ENCODE assay signal across 9 mouse cellular contexts in genomic region chr4:137308377-137308776, GRCm38 (mm10). TPM values are rescaled to one million over a fixed set of nuclear protein-coding genes. Genes with fewer than 3 reads are reported as not detected.
A peak's percentile ranks its signal among the peaks of the same experiment; 100 is the strongest.
DNase-seq lines count a peak whose midpoint lies in the region; ATAC-seq and TF ChIP-seq lines count a peak whose summit lies in the region.
"Had no signal": no experiment of that assay in that cellular context is flagged by ENCODE, and none has a peak within 500 bp of the region (broad histone marks: within the 10 kb centered on the region; RNA-seq: fewer than 3 reads in every experiment).

No protein-coding gene starts in this region.

- H3K9me3 ChIP-seq in ES-E14 (ENCODE audit: control insufficient read depth, insufficient read depth, low read depth, low read length): no peaks in the 10 kb centered on the region
- H3K9me3 ChIP-seq: heart, embryonic 15.5 days had no signal

- peak; percentile 35 for DNase-seq in cerebellum, adult 11 months
- peak; percentile 32 to 38 for DNase-seq in layer of hippocampus, postnatal 10 days (ENCODE audit: low spot score in 2 of 2)
- DNase-seq in layer of hippocampus, postnatal 25 days (ENCODE audit: extremely low spot score in 1 of 2, low spot score in 1 of 2): no peak
- peak; percentile 24 for DNase-seq in ES-E14 (ENCODE audit: low read depth, low spot score)
- DNase-seq in lung, postnatal 36 days: peak; percentile 53
- no peak for DNase-seq in urinary bladder, postnatal 25 days (ENCODE audit: low spot score)

- H3K4me1 ChIP-seq in ES-E14 (ENCODE audit: control insufficient read depth in 2 of 2, insufficient read depth in 2 of 2, low read length in 2 of 2, poor library complexity in 1 of 2): no peaks in the 10 kb centered on the region

- no peak overlapping the region for H3K4me3 ChIP-seq in ES-E14 (ENCODE audit: insufficient read depth in 1 of 2, low read depth in 1 of 2, low read length in 2 of 2, poor library complexity in 1 of 2, severe bottlenecking in 1 of 2)
- H3K4me3 ChIP-seq: heart, embryonic 15.5 days had no signal

- in situ Hi-C loops in ES-E14 (cut with MboI; ENCODE audit: low sequenced_read_pairs in 2 of 2, unreplicated experiment in 2 of 2): no loop called here

- H3K36me3 ChIP-seq in ES-E14 (ENCODE audit: control insufficient read depth, insufficient read depth, low read length, poor library complexity, severe bottlenecking): no peaks in the 10 kb centered on the region
- H3K36me3 ChIP-seq: heart, embryonic 15.5 days had no signal

- ATAC-seq in cerebellum, adult (ENCODE audit: insufficient number of reproducible peaks, low FRiP score, low TSS enrichment): no peak
- ATAC-seq in common myeloid progenitor, adult 5-6 weeks (replicated peaks; ENCODE audit: low read depth, poor library complexity, severe bottlenecking): peak; percentile 60

- H3K27ac ChIP-seq in ES-E14 (ENCODE audit: insufficient read depth, low read depth, low read length, poor library complexity, severe bottlenecking): no peak overlapping the region
- H3K27ac ChIP-seq: heart, embryonic 15.5 days had no signal

- no peak overlapping the region for H3K9ac ChIP-seq in ES-E14 (ENCODE audit: insufficient read depth, low read depth, low read length, poor library complexity, severe bottlenecking)
- H3K9ac ChIP-seq: heart, embryonic 15.5 days had no signal

TF ChIP-seq in ES-E14, 5 proteins besides CTCF, POLR2A, EP300 and RAD21:
- TF ChIP-seq MAFK (IDR thresholded peaks at IDR 0.05; ENCODE audit: insufficient read depth, low read depth, low read length) (no peak), ZC3H11A (IDR thresholded peaks at IDR 0.05; ENCODE audit: borderline replicate concordance, low read depth, low read length) (0 out of 2 replicates have a peak, but pooled peaks have one; percentile 24)

RNA-seq across cellular contexts. Expression of gene Wnt4, which starts 31.1 kb away (rescaled TPM):
- total RNA-seq in layer of hippocampus, postnatal 10 days (2021): 10 to 100 TPM; 10.4 to 11.4 TPM
- total RNA-seq in layer of hippocampus, postnatal 25 days (2021): 1 to 10 TPM; 6.8 to 7.2 TPM
- total RNA-seq in ES-E14 (2012; rRNA removed): 3.8 and 4.0 TPM in 2 replicates
- not detected in 2 replicates for total RNA-seq in common myeloid progenitor, adult 5-6 weeks (2017)

RNA-seq across cellular contexts. Expression of gene Cdc42, which starts 49.1 kb away (rescaled TPM):
- total RNA-seq in layer of hippocampus, postnatal 10 days (2021): 100 to 1,000 TPM; 446 to 465 TPM
- 100 to 1,000 TPM; 307 to 339 TPM for total RNA-seq in layer of hippocampus, postnatal 25 days (2021)
- 107 and 189 TPM in 2 replicates for total RNA-seq in ES-E14 (2012; rRNA removed)
- total RNA-seq in common myeloid progenitor, adult 5-6 weeks (2017): 481 and 507 TPM in 2 replicates

Comparison
In these comparisons a context has a peak if more than half of its experiments do, and no peak if none do; other contexts are left out.
1. DNase-seq: peak in cerebellum, adult 11 months (single experiment), layer of hippocampus, postnatal 10 days (2 of 2), ES-E14 (single experiment) and lung, postnatal 36 days (single experiment); none in layer of hippocampus, postnatal 25 days (0 of 2) and urinary bladder, postnatal 25 days (single experiment).